Mouse (Mus musculus) intestine, embryonic 16.5 days (tissue): ENCODE data around the gene Nckap5. TPM values are rescaled to one million over a fixed set of nuclear protein-coding genes. Genes with fewer than 3 reads are reported as not detected.
A peak's percentile ranks its signal among the peaks of the same experiment; 100 is the strongest.

ENCODE experiments used
- ATAC-seq: fragments of 200-750 bp; cut with Nextera tagmentation; 2 replicates; pipeline ENCODE4 v1.8.0; 2017; ENCODE audit warnings: moderate TSS enrichment, moderate library complexity
- H3K27ac ChIP-seq: fragments of 300-500 bp; sonication (generic); 2 replicates; pipeline ENCODE4 v1.5.1; 2014; ENCODE audit warnings: mild to moderate bottlenecking, low read length
- H3K27me3 ChIP-seq: fragments of 300-500 bp; sonication (generic); replicated peaks from 2 replicates; pipeline ENCODE4 v1.6.1; 2014; ENCODE audit warnings: low read length, control low read depth, mixed read lengths; ENCODE audit not compliant: control insufficient read depth, insufficient read depth
- H3K36me3 ChIP-seq: fragments of 300-500 bp; sonication (generic); 2 replicates; pipeline ENCODE4 v1.6.1; 2014; ENCODE audit warnings: low read length, control low read depth; ENCODE audit not compliant: control insufficient read depth, insufficient read depth
- H3K4me1 ChIP-seq: fragments of 300-500 bp; sonication (generic); 2 replicates; pipeline ENCODE4 v1.6.1; 2014; ENCODE audit warnings: low read length, control low read depth, mixed read lengths; ENCODE audit not compliant: control insufficient read depth, insufficient read depth
- H3K4me2 ChIP-seq: fragments of 300-500 bp; sonication (generic); 2 replicates; pipeline ENCODE4 v1.6.1; 2014; ENCODE audit warnings: low read depth, low read length, control low read depth
- H3K4me3 ChIP-seq: fragments of 300-500 bp; sonication (generic); 2 replicates; pipeline ENCODE4 v1.5.1; 2014; ENCODE audit warnings: mild to moderate bottlenecking, low read length
- H3K9ac ChIP-seq: fragments of 300-500 bp; sonication (generic); 2 replicates; pipeline ENCODE4 v1.6.1; 2014; ENCODE audit warnings: low read depth, low read length
- H3K9me3 ChIP-seq: fragments of 300-500 bp; sonication (generic); 2 replicates; pipeline ENCODE4 v1.6.1; 2016; ENCODE audit warnings: low read length, control low read depth; ENCODE audit not compliant: control insufficient read depth
- WGBS: fragments of 180-500 bp; shearing (Covaris S2); extraction: QIAGEN DNeasy Blood & Tissue Kit; methylation state at CpG from one replicate; pipeline ENCODE4 v1.1.7; 2014; 5-methylcytosine and 5-hydroxymethylcytosine counted together
- polyA plus RNA-seq: library from polyadenylated mRNA; unstranded; fragments of >200 nt; fragmentation: Nextera tagmentation; extraction: Ambion mirVana; gene quantifications from 2 replicates; pipeline ENCODE4 v1.2.1, GENCODE M21; 2015

Gene Nckap5
- polyA plus RNA-seq, 1 experiment from 2014 or later, result 11.5 TPM

DNA sequence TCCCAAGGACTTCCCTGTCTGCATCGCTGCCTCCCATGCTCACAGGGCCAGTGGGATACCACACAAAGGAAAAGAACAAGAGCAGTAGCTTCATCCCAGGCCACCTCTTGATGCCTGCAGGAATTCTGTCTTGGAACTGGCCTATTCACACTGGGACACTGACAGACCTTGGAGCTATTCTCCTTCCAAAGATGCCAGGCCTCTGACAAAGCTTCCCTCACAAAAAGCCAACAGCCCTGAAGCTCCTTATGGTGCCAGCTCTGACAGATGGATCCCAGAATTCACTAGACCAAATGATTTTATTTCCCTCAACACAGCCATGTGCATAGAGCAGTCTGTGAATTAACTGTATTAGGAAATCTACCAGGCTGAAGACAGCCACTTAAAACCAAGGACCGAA, 143.9 kb downstream of the Nckap5 start:
- no peaks in the 10 kb centered on the region for H3K9me3 ChIP-seq
- ATAC-seq, result no peak
- H3K36me3 ChIP-seq, result no peaks in the 10 kb centered on the region
- no peak overlapping the region for H3K9ac ChIP-seq
- no peak overlapping the region for H3K4me2 ChIP-seq
- H3K27me3 ChIP-seq, result no peaks in the 10 kb centered on the region
- H3K27ac ChIP-seq, result no peak overlapping the region
- 86% methylated on average over 2 of the region's 2 CpGs for WGBS
- H3K4me3 ChIP-seq, result no peak overlapping the region
- peaks cover 7% of the 10 kb centered on the region; the same call in 1 of the 2 replicates for H3K4me1 ChIP-seq

DNA sequence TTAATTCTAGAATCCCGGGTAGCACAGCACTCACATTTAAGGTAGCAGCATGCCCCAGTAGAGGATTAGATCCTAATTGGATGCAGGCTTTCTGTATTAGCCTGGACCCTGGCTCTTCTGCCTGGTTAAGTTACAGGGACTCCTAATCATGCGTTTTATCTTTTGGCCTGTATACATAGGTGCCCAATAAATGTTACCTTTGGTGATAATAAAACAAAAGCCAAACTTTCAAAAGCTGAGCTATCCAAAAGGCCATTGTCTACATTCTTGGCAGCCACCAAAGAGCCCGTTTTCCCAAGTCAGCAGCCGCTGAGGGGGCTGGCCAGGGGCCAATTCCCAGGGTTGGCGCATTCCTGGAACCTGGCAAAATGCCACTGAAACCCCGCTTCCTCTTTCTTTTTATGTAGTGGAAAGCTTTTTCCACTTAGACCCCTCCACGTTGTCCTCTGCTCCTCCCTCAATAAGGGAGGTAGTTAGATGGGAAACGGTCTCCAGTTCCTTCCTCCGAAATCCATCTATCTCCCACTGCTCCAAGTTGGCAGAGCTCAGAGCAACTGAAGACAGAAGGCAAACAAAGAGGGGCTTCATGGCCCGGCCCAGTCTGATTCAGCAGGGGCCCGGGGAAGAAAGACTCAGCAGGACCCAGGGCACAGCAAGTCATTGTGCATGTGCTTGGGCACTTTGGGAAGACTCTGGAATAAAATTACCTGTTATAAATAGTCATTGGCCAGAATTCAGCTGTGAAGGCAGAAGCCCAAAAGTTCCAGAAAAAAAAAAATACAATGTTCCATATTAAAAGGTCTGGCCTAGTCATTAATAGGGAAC, 146.8 kb downstream of the Nckap5 start:
- Histone ChIP-seq H3K4me3 (no peak overlapping the region), H3K36me3 (no peaks in the 10 kb centered on the region), H3K4me2 (peak overlapping the region; percentile 13; the same call in 1 of the 2 replicates), H3K9ac (no peak overlapping the region), H3K4me1 (peaks cover 12% of the 10 kb centered on the region; the same call in 1 of the 2 replicates), H3K27ac (no peak overlapping the region), H3K27me3 (no peaks in the 10 kb centered on the region), H3K9me3 (no peaks in the 10 kb centered on the region)
- peak; percentile 34; the same call in 1 of the 2 replicates for ATAC-seq
- WGBS, result 37% methylated on average over 11 of the region's 11 CpGs

DNA sequence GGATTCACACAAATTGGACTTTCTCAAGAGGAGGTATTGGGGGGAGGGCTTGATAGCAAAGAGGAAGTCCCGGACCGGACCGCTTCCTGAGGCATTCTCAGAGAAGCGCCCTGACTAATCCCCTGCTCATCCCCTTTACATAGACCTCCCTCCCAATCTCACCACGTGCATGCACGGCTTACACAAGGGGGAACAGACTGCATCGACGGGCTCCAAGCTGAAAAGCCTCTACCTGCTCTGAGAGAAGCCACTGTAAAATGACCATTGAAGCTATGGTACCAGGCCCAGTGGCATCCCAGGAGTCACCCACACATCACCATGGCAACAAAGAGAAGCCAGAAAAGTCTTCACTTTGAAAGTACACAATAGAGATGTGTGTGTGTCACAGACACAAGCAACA, 148.8 kb downstream of the Nckap5 start:
- H3K27me3 ChIP-seq, result no peaks in the 10 kb centered on the region
- H3K9ac ChIP-seq, result no peak overlapping the region
- no peak overlapping the region for H3K27ac ChIP-seq
- peaks cover 13% of the 10 kb centered on the region; the same call in 1 of the 2 replicates for H3K4me1 ChIP-seq
- H3K4me2 ChIP-seq, result no peak overlapping the region
- H3K9me3 ChIP-seq, result no peaks in the 10 kb centered on the region
- no peak for ATAC-seq
- H3K36me3 ChIP-seq, result no peaks in the 10 kb centered on the region
- no peak overlapping the region for H3K4me3 ChIP-seq
- 31% methylated on average over 8 of the region's 8 CpGs for WGBS

DNA sequence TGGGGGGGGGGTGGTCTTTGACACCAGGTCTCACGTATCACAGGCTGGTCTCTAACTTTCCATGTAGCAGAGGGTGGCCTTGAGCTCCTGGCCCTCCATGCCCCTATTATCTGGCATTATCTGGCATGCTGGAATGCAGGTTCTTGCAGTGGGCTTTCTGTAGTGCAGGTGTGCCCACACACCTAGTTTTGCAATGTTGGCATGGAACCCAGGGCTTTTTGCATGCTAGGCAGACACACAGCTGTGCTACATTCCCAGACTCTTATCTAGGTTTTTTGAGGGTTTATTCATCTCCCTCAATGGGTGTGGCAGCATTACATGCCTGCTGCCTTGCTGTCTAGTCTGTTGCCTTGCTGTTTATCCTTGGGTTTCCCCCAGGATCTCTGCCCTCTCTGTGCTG, 151.3 kb downstream of the Nckap5 start:
- 72% methylated on average over 1 of the region's 1 CpGs for WGBS
- peaks cover 28% of the 10 kb centered on the region for H3K4me1 ChIP-seq
- ATAC-seq, result no peak
- H3K27me3 ChIP-seq, result no peaks in the 10 kb centered on the region
- no peak overlapping the region for H3K9ac ChIP-seq
- no peak overlapping the region for H3K4me2 ChIP-seq
- H3K36me3 ChIP-seq, result no peaks in the 10 kb centered on the region
- no peak overlapping the region for H3K27ac ChIP-seq
- H3K9me3 ChIP-seq, result no peaks in the 10 kb centered on the region
- no peak overlapping the region for H3K4me3 ChIP-seq

DNA sequence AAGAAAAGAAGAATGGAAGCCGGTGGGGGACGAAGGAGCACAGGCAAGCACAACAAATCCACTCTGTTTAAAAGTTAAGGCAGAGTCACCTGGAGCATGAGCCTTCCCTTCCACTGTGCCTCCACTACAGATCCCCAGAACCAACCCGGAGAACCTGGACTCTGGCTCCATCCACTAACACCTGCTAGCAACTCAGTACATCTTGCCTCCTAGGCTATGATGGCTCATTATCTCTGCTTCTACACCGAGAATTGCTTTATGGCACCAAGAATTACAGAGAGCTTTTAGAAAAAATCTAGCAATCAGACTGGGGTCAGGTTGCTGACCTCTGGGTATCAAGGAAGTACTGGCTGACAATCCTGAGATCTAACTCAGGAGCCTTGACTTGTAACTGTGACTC, 153.3 kb downstream of the Nckap5 start:
- ATAC-seq, result peak; percentile 81
- Histone ChIP-seq H3K27ac (peak overlapping the region; percentile 89), H3K9ac (no peak overlapping the region), H3K27me3 (no peaks in the 10 kb centered on the region), H3K4me3 (no peak overlapping the region), H3K4me2 (peak overlapping the region; percentile 33; the same call in 1 of the 2 replicates), H3K36me3 (no peaks in the 10 kb centered on the region), H3K4me1 (peaks cover 22% of the 10 kb centered on the region), H3K9me3 (no peaks in the 10 kb centered on the region)
- 17% methylated on average over 4 of the region's 4 CpGs for WGBS

DNA sequence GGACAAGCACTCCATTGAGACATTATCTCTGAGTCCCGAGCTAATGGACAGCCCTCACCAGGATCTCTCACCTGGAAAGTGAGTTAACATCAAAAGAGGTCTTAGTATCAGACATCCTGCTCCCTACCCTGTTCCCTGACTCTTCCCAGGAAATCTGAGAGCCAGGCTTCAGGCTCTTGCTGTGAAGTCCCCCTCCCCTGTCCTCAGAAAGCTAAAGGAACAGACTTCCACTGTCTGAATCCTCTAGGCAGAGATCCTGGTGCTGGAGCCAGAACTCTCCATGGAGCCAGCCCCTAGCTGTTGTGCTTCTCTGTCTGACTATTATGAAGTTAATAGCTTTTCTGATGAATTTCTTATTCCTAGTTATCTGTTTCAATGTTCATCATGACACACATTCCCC, 153.8 kb downstream of the Nckap5 start:
- no peak overlapping the region; the same call in 1 of the 2 replicates for H3K4me3 ChIP-seq

DNA sequence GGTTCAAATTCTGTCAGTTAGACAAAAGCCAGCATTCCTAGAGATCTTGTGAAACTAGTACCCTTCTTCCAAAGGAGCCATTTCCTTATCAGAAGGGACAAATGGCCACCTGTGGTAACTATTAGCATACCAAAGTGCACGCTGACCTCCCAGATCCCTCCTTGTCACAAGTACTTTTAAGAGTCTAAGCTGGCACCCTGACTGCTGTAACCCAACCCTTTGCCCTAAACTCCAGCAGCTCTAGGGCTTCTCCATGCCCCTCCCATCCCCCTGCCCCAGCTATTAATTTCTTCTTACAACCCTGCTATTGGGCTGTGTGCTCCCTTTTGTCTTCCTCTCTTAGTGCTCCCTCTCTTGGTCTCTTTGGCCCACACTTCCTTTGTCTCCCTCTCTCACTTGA, 155.5 kb downstream of the Nckap5 start:
- WGBS, result 24% methylated on average over 1 of the region's 1 CpGs
- Histone ChIP-seq H3K9me3 (no peaks in the 10 kb centered on the region), H3K9ac (no peak overlapping the region), H3K27me3 (no peaks in the 10 kb centered on the region), H3K4me2 (no peak overlapping the region), H3K36me3 (no peaks in the 10 kb centered on the region), H3K4me3 (no peak overlapping the region), H3K27ac (peak overlapping the region; percentile 29; the same call in 1 of the 2 replicates), H3K4me1 (peaks cover 22% of the 10 kb centered on the region)
- no peak for ATAC-seq

More for the DNA sequence above, 153.8 kb downstream of the Nckap5 start:
- Histone ChIP-seq H3K9ac (peak overlapping the region; percentile 44; the same call in 1 of the 2 replicates), H3K4me2 (peak overlapping the region; percentile 33), H3K27ac (peak overlapping the region; percentile 89), H3K9me3 (no peaks in the 10 kb centered on the region), H3K4me1 (peaks cover 22% of the 10 kb centered on the region), H3K36me3 (no peaks in the 10 kb centered on the region), H3K27me3 (no peaks in the 10 kb centered on the region)
- 11% methylated on average over 1 of the region's 1 CpGs for WGBS
- ATAC-seq, result no peak

DNA sequence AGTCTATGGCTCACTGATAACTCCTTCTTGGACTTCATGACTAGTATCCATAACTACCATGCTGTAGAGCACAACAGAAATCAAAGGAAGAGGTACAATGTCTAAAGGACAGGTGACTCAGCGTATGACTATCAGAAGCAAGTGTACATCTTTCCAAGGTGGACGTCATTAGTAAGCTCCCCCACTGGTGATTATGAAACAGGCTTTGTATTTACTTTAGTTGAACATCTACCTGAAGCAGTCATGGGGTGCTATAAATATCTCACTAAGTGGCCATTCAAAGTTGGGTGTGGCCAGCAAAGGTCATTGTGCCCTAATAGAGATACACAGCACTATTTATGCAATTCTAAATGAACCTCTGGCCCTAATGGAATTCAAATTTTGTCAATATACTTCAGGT, 157.4 kb downstream of the Nckap5 start:
- Histone ChIP-seq H3K4me2 (no peak overlapping the region), H3K27ac (no peak overlapping the region), H3K4me1 (peaks cover 17% of the 10 kb centered on the region), H3K4me3 (no peak overlapping the region), H3K9me3 (no peaks in the 10 kb centered on the region), H3K36me3 (no peaks in the 10 kb centered on the region), H3K9ac (no peak overlapping the region), H3K27me3 (no peaks in the 10 kb centered on the region)
- 68% methylated on average over 2 of the region's 2 CpGs for WGBS
- ATAC-seq, result peak; percentile 93

DNA sequence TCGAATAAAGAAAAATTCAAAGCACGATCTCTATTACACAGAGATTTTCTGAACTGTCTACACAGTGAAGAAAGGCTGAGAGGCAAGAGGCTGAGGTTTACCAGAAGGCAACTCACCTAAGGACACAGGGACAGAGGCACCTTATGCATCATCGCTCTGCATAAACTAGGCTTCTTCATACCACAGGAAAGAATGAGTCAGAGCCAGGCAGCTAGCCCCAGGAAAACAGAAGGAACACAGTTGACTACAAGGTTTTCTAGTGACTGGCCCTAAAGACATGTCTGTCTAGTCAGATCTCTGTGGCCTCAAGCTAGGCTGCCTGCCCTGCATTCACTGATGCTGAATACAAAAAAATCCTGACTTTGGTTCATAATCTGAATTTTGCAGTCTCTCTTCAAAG, 160.1 kb downstream of the Nckap5 start:
- no peak for ATAC-seq

More for the DNA sequence above, 160.1 kb downstream of the Nckap5 start:
- Histone ChIP-seq H3K9ac (no peak overlapping the region), H3K4me2 (no peak overlapping the region), H3K36me3 (no peaks in the 10 kb centered on the region), H3K9me3 (no peaks in the 10 kb centered on the region), H3K27me3 (no peaks in the 10 kb centered on the region), H3K27ac (no peak overlapping the region), H3K4me1 (peaks cover 9% of the 10 kb centered on the region), H3K4me3 (no peak overlapping the region)
- WGBS, result 97% methylated on average over 3 of the region's 3 CpGs
